Mouse (Mus musculus) MEL (cell line): Measurements from ENCODE around the gene Ifit1. TPM values are rescaled to one million over a fixed set of nuclear protein-coding genes. Genes with fewer than 3 reads are reported as not detected.

Experiments used
- DNase-seq: peaks from one replicate; pipeline ENCODE4 v3.0.0; 2011; ENCODE audit warnings: low read depth, low spot score
- H3K27ac ChIP-seq: 2 replicates; pipeline ENCODE4 v1.5.1; 2012; ENCODE audit warnings: low read depth, mild to moderate bottlenecking, control low read depth, low read length, moderate library complexity; ENCODE audit not compliant: control insufficient read depth
- H3K27me3 ChIP-seq, 2 experiments: fragments of 150-350 bp in 1 of 2; sonication (generic) in 1 of 2; 2 replicates each; pipeline ENCODE4 v1.6.1; 2012; ENCODE audit warnings: low read length in 2 of 2, mild to moderate bottlenecking in 2 of 2, improper control_type of control experiment in 1 of 2, moderate library complexity in 1 of 2; ENCODE audit not compliant: insufficient read depth in 2 of 2, control insufficient read depth in 1 of 2
- H3K36me3 ChIP-seq, 2 experiments: 2 replicates each; pipeline ENCODE4 v1.6.1; 2012 to 2014; ENCODE audit warnings: low read length in 2 of 2, improper control_type of control experiment in 1 of 2, inconsistent platforms in 1 of 2, mild to moderate bottlenecking in 1 of 2; ENCODE audit not compliant: insufficient read depth in 2 of 2, control insufficient read depth in 1 of 2
- H3K4me1 ChIP-seq, 2 experiments: fragments of 150-350 bp in 1 of 2; sonication (generic) in 1 of 2; 2 replicates each; pipeline ENCODE4 v1.6.1; 2012; ENCODE audit warnings: low read length in 2 of 2, improper control_type of control experiment in 1 of 2, mild to moderate bottlenecking in 1 of 2; ENCODE audit not compliant: insufficient read depth in 2 of 2, control insufficient read depth in 1 of 2
- H3K4me3 ChIP-seq, 2 experiments: fragments of 150-350 bp in 1 of 2; sonication (generic) in 1 of 2; 2 replicates each; pipeline ENCODE4 v1.5.1; 2012; ENCODE audit warnings: low read depth in 2 of 2, low read length in 2 of 2, mild to moderate bottlenecking in 2 of 2, moderate library complexity in 2 of 2, control low read depth in 1 of 2, improper control_type of control experiment in 1 of 2; ENCODE audit not compliant: control insufficient read depth in 1 of 2, insufficient read depth in 1 of 2
- H3K79me2 ChIP-seq: 2 replicates; pipeline ENCODE4 v1.6.1; 2012; ENCODE audit warnings: mild to moderate bottlenecking, low read length, moderate library complexity; ENCODE audit not compliant: control insufficient read depth, poor library complexity, insufficient read depth
- H3K9ac ChIP-seq: 2 replicates; pipeline ENCODE4 v1.6.1; 2012; ENCODE audit warnings: low read depth, mild to moderate bottlenecking, control low read depth, low read length, moderate library complexity; ENCODE audit not compliant: control insufficient read depth, poor library complexity, severe bottlenecking
- H3K9me3 ChIP-seq: fragments of 150-350 bp; sonication (generic); replicated peaks from 2 replicates; pipeline ENCODE4 v1.6.1; 2012; ENCODE audit warnings: mild to moderate bottlenecking, low read length, improper control_type of control experiment, moderate library complexity; ENCODE audit not compliant: insufficient read depth
- CTCF ChIP-seq, 3 experiments: IDR thresholded peaks in 2 of 3; conservative IDR thresholded peaks in 1 of 3; 2 replicates each; pipeline ENCODE4 v1.5.1; 2011 to 2012; ENCODE audit warnings: low read length in 3 of 3, low read depth in 2 of 3, mild to moderate bottlenecking in 2 of 3, improper control_type of control experiment in 1 of 3, inconsistent platforms in 1 of 3, mixed read lengths in 1 of 3, moderate library complexity in 1 of 3; ENCODE audit not compliant: control insufficient read depth in 1 of 3, insufficient read depth in 1 of 3, poor library complexity in 1 of 3, severe bottlenecking in 1 of 3
- JUND ChIP-seq: IDR thresholded peaks from 2 replicates; pipeline ENCODE4 v1.6.1; 2011; ENCODE audit warnings: low read depth, mild to moderate bottlenecking, improper control_type of control experiment, low read length
- MXI1 ChIP-seq: IDR thresholded peaks from 2 replicates; pipeline ENCODE4 v1.6.1; 2011; ENCODE audit warnings: mild to moderate bottlenecking, low read depth, low read length, improper control_type of control experiment
- MYC ChIP-seq: IDR thresholded peaks from 2 replicates; pipeline ENCODE4 v1.6.1; 2011; ENCODE audit warnings: low read depth, mild to moderate bottlenecking, low read length, improper control_type of control experiment, moderate library complexity
- NELFE ChIP-seq: IDR thresholded peaks from 2 replicates; pipeline ENCODE4 v1.6.1; 2011; ENCODE audit warnings: low read depth, low read length, improper control_type of control experiment
- POLR2A ChIP-seq, 2 experiments: IDR thresholded peaks; 2 replicates each; pipeline ENCODE4 v1.6.1; 2011 to 2012; ENCODE audit warnings: low read length in 2 of 2, mild to moderate bottlenecking in 2 of 2, control low read depth in 1 of 2, improper control_type of control experiment in 1 of 2, low read depth in 1 of 2, moderate library complexity in 1 of 2; ENCODE audit not compliant: control insufficient read depth in 1 of 2, insufficient read depth in 1 of 2, poor library complexity in 1 of 2
- POLR2AphosphoS5 ChIP-seq: IDR thresholded peaks from 2 replicates; pipeline ENCODE4 v1.6.1; 2012; ENCODE audit warnings: low read depth, borderline replicate concordance, mild to moderate bottlenecking, inconsistent platforms, low read length, moderate library complexity, mixed read lengths
- RCOR1 ChIP-seq: IDR thresholded peaks from 2 replicates; pipeline ENCODE4 v1.6.1; 2012; ENCODE audit warnings: low read depth, mild to moderate bottlenecking, inconsistent platforms, low read length, improper control_type of control experiment
- TAL1 ChIP-seq: IDR thresholded peaks from 2 replicates; pipeline ENCODE4 v1.6.1; 2012; ENCODE audit warnings: mild to moderate bottlenecking, inconsistent platforms, low read length, moderate library complexity, mixed read lengths
- TBP ChIP-seq: IDR thresholded peaks from 2 replicates; pipeline ENCODE4 v1.8.0; 2011; ENCODE audit warnings: low read depth, low read length, improper control_type of control experiment
- UBTF ChIP-seq: IDR thresholded peaks from 2 replicates; pipeline ENCODE4 v1.6.1; 2012; ENCODE audit warnings: low read depth, mild to moderate bottlenecking, inconsistent platforms, low read length, improper control_type of control experiment, moderate library complexity, borderline replicate concordance; ENCODE audit not compliant: insufficient read depth
- USF1 ChIP-seq: IDR thresholded peaks from 2 replicates; pipeline ENCODE4 v1.6.1; 2014; ENCODE audit warnings: low read depth, mild to moderate bottlenecking, inconsistent platforms, low read length, improper control_type of control experiment, moderate library complexity
- USF2 ChIP-seq, 2 experiments: IDR thresholded peaks; 2 replicates each; pipeline ENCODE4 v1.6.1; 2011 to 2012; ENCODE audit warnings: improper control_type of control experiment in 2 of 2, low read length in 2 of 2, borderline replicate concordance in 1 of 2, inconsistent platforms in 1 of 2, low read depth in 1 of 2, mild to moderate bottlenecking in 1 of 2; ENCODE audit not compliant: insufficient read depth in 1 of 2
- polyA plus RNA-seq, 2 experiments: library from polyadenylated mRNA; stranded (reverse) in 1 of 2; unstranded in 1 of 2; fragments of >175 nt in 1 of 2; fragments of >200 nt in 1 of 2; gene quantifications; 2 replicates each; pipeline versions ENCODE4 v1.2.1 to v1.2.4; 2012; ENCODE audit warnings: low replicate concordance in 2 of 2, low read depth in 1 of 2; ENCODE audit not compliant: insufficient read length in 2 of 2, insufficient read depth in 1 of 2, missing spikeins in 1 of 2
- total RNA-seq: library from RNA; depleted of rRNA; stranded (reverse); fragments of 300-350 nt; gene quantifications from 2 replicates; pipeline ENCODE4 v1.2.3, GENCODE M21; 2012

Ifit1 gene
- total and polyA plus RNA-seq, 3 experiments: 0.12 to 0.31 TPM; not detected in 1

DNA sequence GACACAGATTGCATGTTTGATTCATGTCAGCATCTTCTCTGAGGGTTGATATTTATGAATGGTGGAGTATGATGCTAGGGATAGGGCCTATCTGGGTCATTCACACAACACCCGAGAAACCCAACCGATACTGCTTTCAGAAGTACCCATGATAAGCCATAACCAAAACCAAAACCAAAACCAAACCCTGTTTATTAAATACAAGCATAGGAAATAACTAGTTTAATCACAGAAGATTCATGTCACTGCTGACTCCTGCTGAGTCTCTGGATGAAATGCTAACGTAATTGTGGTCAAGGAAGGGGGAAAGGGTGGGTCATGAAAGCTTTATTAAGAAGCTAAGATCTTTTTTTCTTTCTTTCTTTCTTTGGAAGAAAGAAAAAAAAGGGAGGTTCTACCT lies 9.6 kb downstream of the Ifit1 start:
- H3K4me1 ChIP-seq: no peaks in the 10 kb centered on the region
- TF ChIP-seq USF1 (no peak), RCOR1 (no peak), POLR2A (IDR thresholded peaks at IDR 0.05; ENCODE audit: control insufficient read depth in 1 of 2, insufficient read depth in 1 of 2, low read depth in 1 of 2, low read length in 2 of 2, poor library complexity in 1 of 2) (no peak), TAL1 (no peak), MXI1 (no peak), POLR2AphosphoS5 (no peak), UBTF (no peak), CTCF (IDR thresholded peaks at IDR 0.05 in 2 of 3, conservative IDR thresholded peaks at IDR 0.05 in 1 of 3; ENCODE audit: control insufficient read depth in 1 of 3, insufficient read depth in 1 of 3, low read depth in 2 of 3, low read length in 3 of 3, poor library complexity in 1 of 3, severe bottlenecking in 1 of 3) (no peak)
- TF ChIP-seq, all 39 proteins: peak for 0
- Histone ChIP-seq H3K79me2 (no peaks in the 10 kb centered on the region), H3K9me3 (no peaks in the 10 kb centered on the region), H3K36me3 (no peaks in the 10 kb centered on the region), H3K4me3 (no peak overlapping the region), H3K9ac (no peak overlapping the region), H3K27ac (no peak overlapping the region), H3K27me3 (peaks cover 0 to 2% of the 10 kb centered on the region in 2 experiments)
- DNase-seq: no peak

DNA sequence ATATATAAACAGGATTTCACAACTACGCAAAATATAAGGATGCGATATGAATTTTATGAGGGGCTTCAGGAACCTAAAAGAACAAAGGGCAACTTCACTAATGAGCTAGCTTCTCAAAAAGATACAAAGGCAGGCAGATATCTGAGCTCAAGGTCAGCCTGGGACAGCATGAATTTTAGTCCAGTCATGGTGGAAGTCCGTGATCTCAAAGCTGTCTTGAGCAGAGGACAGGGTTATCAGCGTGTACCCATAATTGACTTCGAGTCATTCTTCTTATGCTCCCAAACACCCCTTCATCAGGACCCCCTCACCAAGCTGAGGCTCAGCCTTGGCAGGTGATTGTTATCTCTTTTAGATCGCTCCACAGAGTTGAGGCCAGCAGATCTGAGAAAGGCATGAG lies 10.3 kb downstream of the Ifit1 start:
- peaks cover 0 to 2% of the 10 kb centered on the region in 2 experiments; a peak in 3 of 4 replicates for H3K4me1 ChIP-seq
- H3K27me3 ChIP-seq: peaks cover 0 to 2% of the 10 kb centered on the region in 2 experiments
- no peaks in the 10 kb centered on the region for H3K9me3 ChIP-seq
- no peak overlapping the region for H3K27ac ChIP-seq
- no peak for DNase-seq
- H3K36me3 ChIP-seq: peaks cover 0 to 5% of the 10 kb centered on the region in 2 experiments; a peak in 2 of 4 replicates
- no peak overlapping the region for H3K4me3 ChIP-seq
- H3K79me2 ChIP-seq: no peaks in the 10 kb centered on the region
- TF ChIP-seq TBP: no peak
- H3K9ac ChIP-seq: no peak overlapping the region

DNA sequence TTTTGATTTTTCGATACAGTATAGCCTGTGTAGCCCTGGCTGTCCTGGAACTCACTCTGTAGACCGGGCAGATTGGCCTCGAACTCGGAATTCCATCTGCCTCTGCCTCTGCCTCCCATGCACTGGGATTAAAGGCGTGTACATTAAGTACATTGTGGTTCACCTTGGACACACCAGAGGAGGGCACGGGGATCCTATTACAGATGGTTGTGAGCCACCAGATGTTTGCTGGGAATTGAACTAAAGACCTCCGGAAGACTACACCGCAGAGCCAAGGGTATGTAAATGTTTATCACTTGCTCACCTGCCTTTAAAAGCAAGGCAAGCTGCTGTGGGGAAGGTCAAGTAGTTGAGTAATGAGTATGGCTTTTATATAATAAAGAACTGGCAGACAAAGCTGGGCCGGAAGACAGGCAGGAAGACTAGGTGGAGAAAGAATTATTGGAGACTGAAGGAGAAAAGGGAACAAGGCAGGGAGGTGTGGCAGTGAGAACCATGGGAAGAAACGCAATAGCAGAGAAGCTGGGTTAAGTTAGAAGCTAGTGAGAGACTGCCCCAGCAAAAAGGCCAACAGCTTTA lies 14.6 kb downstream of the Ifit1 start:
- no peak overlapping the region for H3K4me3 ChIP-seq
- H3K4me1 ChIP-seq: peaks cover 2 to 15% of the 10 kb centered on the region in 2 experiments; a peak in 3 of 4 replicates
- no peak overlapping the region for H3K9ac ChIP-seq
- DNase-seq: no peak
- TF ChIP-seq JUND (no peak), MYC (no peak), USF2 (IDR thresholded peaks at IDR 0.05; ENCODE audit: borderline replicate concordance in 1 of 2, insufficient read depth in 1 of 2, low read depth in 1 of 2, low read length in 2 of 2) (no peak), NELFE (no peak)
- H3K27me3 ChIP-seq: peaks cover 0 to 2% of the 10 kb centered on the region in 2 experiments
- no peaks in the 10 kb centered on the region for H3K9me3 ChIP-seq
- H3K79me2 ChIP-seq: no peaks in the 10 kb centered on the region
- no peak overlapping the region for H3K27ac ChIP-seq
- peaks cover 0 to 14% of the 10 kb centered on the region in 2 experiments; a peak in 2 of 4 replicates for H3K36me3 ChIP-seq
